Mouse (Mus musculus) midbrain, embryonic 15.5 days (tissue): ENCODE measurements at regions not wholly inside any gene's neighbourhood (a gene's known extent, or its start where the extent isn't known, plus 50 kb on each side); places are given as distances from the start of the nearest gene placed in this dataset.
A peak's percentile ranks its signal among the peaks of the same experiment; 100 is the strongest.

Experiments used
- ATAC-seq: fragments of 200-750 bp; cut with Nextera tagmentation; replicated peaks from 2 replicates; pipeline ENCODE4 v1.8.0; 2017; ENCODE audit warnings: moderate TSS enrichment
- H3K27ac ChIP-seq: fragments of 300-500 bp; sonication (generic); 2 replicates; pipeline ENCODE4 v1.5.1; 2015; ENCODE audit warnings: mild to moderate bottlenecking, inconsistent platforms
- H3K27me3 ChIP-seq: fragments of 300-500 bp; sonication (generic); replicated peaks from 2 replicates; pipeline ENCODE4 v1.6.1; 2015; ENCODE audit warnings: inconsistent platforms
- H3K36me3 ChIP-seq: fragments of 300-500 bp; sonication (generic); replicated peaks from 2 replicates; pipeline ENCODE4 v1.6.1; 2015; ENCODE audit warnings: inconsistent platforms
- H3K4me1 ChIP-seq: fragments of 300-500 bp; sonication (generic); 2 replicates; pipeline ENCODE4 v1.6.1; 2015; ENCODE audit warnings: inconsistent platforms
- H3K4me2 ChIP-seq: fragments of 300-500 bp; sonication (generic); 2 replicates; pipeline ENCODE4 v1.6.1; 2015; ENCODE audit warnings: inconsistent platforms, mild to moderate bottlenecking, moderate library complexity
- H3K4me3 ChIP-seq: fragments of 300-500 bp; sonication (generic); 2 replicates; pipeline ENCODE4 v1.5.1; 2015; ENCODE audit warnings: mild to moderate bottlenecking, inconsistent platforms
- H3K9ac ChIP-seq: fragments of 300-500 bp; sonication (generic); 2 replicates; pipeline ENCODE4 v1.6.1; 2015; ENCODE audit warnings: mild to moderate bottlenecking, inconsistent platforms
- H3K9me3 ChIP-seq: fragments of 300-500 bp; sonication (generic); 2 replicates; pipeline ENCODE4 v1.6.1; 2016; ENCODE audit warnings: inconsistent platforms
- WGBS: fragments of 180-500 bp; shearing (Covaris S2); methylation state at CpG from one replicate; pipeline ENCODE4 v1.1.7; 2015; ENCODE audit warnings: mixed read lengths; 5-methylcytosine and 5-hydroxymethylcytosine counted together

GRCm38 (mm10) chr8:26656310-26657075 is 320.6 kb upstream of the Zfp703 start:
- no peak for ATAC-seq
- no peak overlapping the region for H3K9ac ChIP-seq
- H3K4me1 ChIP-seq = no peaks in the 10 kb centered on the region
- no peaks in the 10 kb centered on the region for H3K9me3 ChIP-seq
- WGBS = 84% methylated on average over 13 of the region's 13 CpGs
- no peak overlapping the region for H3K4me2 ChIP-seq
- H3K27ac ChIP-seq = no peak overlapping the region
- H3K4me3 ChIP-seq = no peak overlapping the region
- no peaks in the 10 kb centered on the region for H3K27me3 ChIP-seq
- H3K36me3 ChIP-seq = no peaks in the 10 kb centered on the region

GRCm38 (mm10) chr8:26659381-26659780 is 317.7 kb upstream of the Zfp703 start:
- Histone ChIP-seq H3K27me3 (no peaks in the 10 kb centered on the region), H3K9ac (no peak overlapping the region), H3K36me3 (no peaks in the 10 kb centered on the region), H3K4me1 (no peaks in the 10 kb centered on the region), H3K4me3 (no peak overlapping the region), H3K9me3 (no peaks in the 10 kb centered on the region), H3K4me2 (no peak overlapping the region), H3K27ac (no peak overlapping the region)
- whole genome bisulfite sequencing = 50% methylated on average over 1 of the region's 1 CpGs
- no peak for ATAC-seq

- no peak for ATAC-seq
- WGBS = 87% methylated on average over 3 of the region's 3 CpGs
- Histone ChIP-seq H3K4me1 (no peaks in the 10 kb centered on the region), H3K27me3 (no peaks in the 10 kb centered on the region), H3K27ac (no peak overlapping the region), H3K36me3 (no peaks in the 10 kb centered on the region), H3K9me3 (no peaks in the 10 kb centered on the region), H3K9ac (no peak overlapping the region), H3K4me2 (no peak overlapping the region), H3K4me3 (no peak overlapping the region)
Observed at GRCm38 (mm10) chr8:26669541-26669940, 307.6 kb upstream of the Zfp703 start.

GRCm38 (mm10) chr8:26672486-26673395 is 304.4 kb upstream of the Zfp703 start:
- Histone ChIP-seq H3K4me2 (no peak overlapping the region), H3K36me3 (no peaks in the 10 kb centered on the region), H3K9me3 (no peaks in the 10 kb centered on the region), H3K9ac (no peak overlapping the region), H3K4me1 (0 out of 2 replicates have a peak, but pooled peaks cover 2% of the 10 kb centered on the region), H3K27ac (no peak overlapping the region), H3K4me3 (no peak overlapping the region), H3K27me3 (no peaks in the 10 kb centered on the region)
- 50% methylated on average over 9 of the region's 9 CpGs for WGBS
- no peak for ATAC-seq

GRCm38 (mm10) chr8:26677584-26678138 is 299.5 kb upstream of the Zfp703 start:
- no peaks in the 10 kb centered on the region for H3K9me3 ChIP-seq
- no peaks in the 10 kb centered on the region for H3K36me3 ChIP-seq
- 0 out of 2 replicates have a peak, but pooled peaks cover 2% of the 10 kb centered on the region for H3K4me1 ChIP-seq
- H3K9ac ChIP-seq = no peak overlapping the region
- no peak overlapping the region for H3K27ac ChIP-seq
- H3K4me3 ChIP-seq = no peak overlapping the region
- H3K4me2 ChIP-seq = no peak overlapping the region
- H3K27me3 ChIP-seq = no peaks in the 10 kb centered on the region
- 53% methylated on average over 18 of the region's 18 CpGs for WGBS
- no peak for ATAC-seq

- Histone ChIP-seq H3K4me2 (no peak overlapping the region), H3K27ac (no peak overlapping the region), H3K36me3 (no peaks in the 10 kb centered on the region), H3K4me1 (0 out of 2 replicates have a peak, but pooled peaks cover 2% of the 10 kb centered on the region), H3K27me3 (no peaks in the 10 kb centered on the region), H3K4me3 (no peak overlapping the region), H3K9me3 (no peaks in the 10 kb centered on the region), H3K9ac (no peak overlapping the region)
- ATAC-seq = no peak
- 83% methylated on average over 11 of the region's 11 CpGs for WGBS
Observed at GRCm38 (mm10) chr8:26680891-26681381, 296.2 kb upstream of the Zfp703 start.

- Histone ChIP-seq H3K4me2 (no peak overlapping the region), H3K9ac (no peak overlapping the region), H3K27me3 (no peaks in the 10 kb centered on the region), H3K4me1 (peaks cover 17% of the 10 kb centered on the region), H3K36me3 (no peaks in the 10 kb centered on the region), H3K27ac (no peak overlapping the region), H3K4me3 (no peak overlapping the region), H3K9me3 (no peaks in the 10 kb centered on the region)
- peak; percentile 58 for ATAC-seq
Observed at GRCm38 (mm10) chr8:26687146-26687545, 290.0 kb upstream of the Zfp703 start.

- no peaks in the 10 kb centered on the region for H3K36me3 ChIP-seq
- H3K9ac ChIP-seq = no peak overlapping the region
- H3K27me3 ChIP-seq = no peaks in the 10 kb centered on the region
- no peak overlapping the region for H3K27ac ChIP-seq
- no peak for ATAC-seq
- no peaks in the 10 kb centered on the region for H3K9me3 ChIP-seq
- H3K4me2 ChIP-seq = no peak overlapping the region
- H3K4me3 ChIP-seq = no peak overlapping the region
- H3K4me1 ChIP-seq = peaks cover 17% of the 10 kb centered on the region
- 80% methylated on average over 4 of the region's 4 CpGs for WGBS
Observed at GRCm38 (mm10) chr8:26688035-26688434, 289.1 kb upstream of the Zfp703 start.

- 0 out of 2 replicates have a peak, but pooled peaks have one; percentile 58 for ATAC-seq
Observed at GRCm38 (mm10) chr8:26688745-26689478, 288.2 kb upstream of the Zfp703 start.

GRCm38 (mm10) chr8:26689479-26690177 is 287.5 kb upstream of the Zfp703 start:
- H3K27me3 ChIP-seq = no peaks in the 10 kb centered on the region
- no peaks in the 10 kb centered on the region for H3K36me3 ChIP-seq
- ATAC-seq = no peak
- no peak overlapping the region for H3K9ac ChIP-seq
- no peak overlapping the region for H3K4me3 ChIP-seq
- 36% methylated on average over 10 of the region's 10 CpGs for WGBS
- peaks cover 17% of the 10 kb centered on the region for H3K4me1 ChIP-seq
- peak overlapping the region; percentile 21 for H3K27ac ChIP-seq
- H3K9me3 ChIP-seq = no peaks in the 10 kb centered on the region
- no peak overlapping the region for H3K4me2 ChIP-seq

More at GRCm38 (mm10) chr8:26688745-26689478, 288.2 kb upstream of the Zfp703 start:
- H3K9ac ChIP-seq = no peak overlapping the region
- H3K4me2 ChIP-seq = no peak overlapping the region
- WGBS = 77% methylated on average over 5 of the region's 5 CpGs
- peaks cover 17% of the 10 kb centered on the region for H3K4me1 ChIP-seq
- no peaks in the 10 kb centered on the region for H3K9me3 ChIP-seq
- H3K27me3 ChIP-seq = no peaks in the 10 kb centered on the region
- no peaks in the 10 kb centered on the region for H3K36me3 ChIP-seq
- peak overlapping the region; percentile 21; the same call in 1 of the 2 replicates for H3K27ac ChIP-seq
- H3K4me3 ChIP-seq = no peak overlapping the region

- H3K9ac ChIP-seq = no peak overlapping the region
- no peaks in the 10 kb centered on the region for H3K36me3 ChIP-seq
- H3K9me3 ChIP-seq = no peaks in the 10 kb centered on the region
- H3K4me1 ChIP-seq = peaks cover 17% of the 10 kb centered on the region
- no peaks in the 10 kb centered on the region for H3K27me3 ChIP-seq
- H3K27ac ChIP-seq = no peak overlapping the region; the same call in 1 of the 2 replicates
- 72% methylated on average over 6 of the region's 6 CpGs for WGBS
- H3K4me3 ChIP-seq = no peak overlapping the region
- H3K4me2 ChIP-seq = no peak overlapping the region
- no peak for ATAC-seq
Observed at GRCm38 (mm10) chr8:26690178-26690735, 286.9 kb upstream of the Zfp703 start.
